Mouse (Mus musculus): ENCODE data around the gene Fgd3. TPM values are rescaled to one million over a fixed set of nuclear protein-coding genes. Genes with fewer than 3 reads are reported as not detected.

Gene Fgd3
- polyA plus RNA-seq, 1 experiment from 2014 or later = 2.7 TPM

DNA sequence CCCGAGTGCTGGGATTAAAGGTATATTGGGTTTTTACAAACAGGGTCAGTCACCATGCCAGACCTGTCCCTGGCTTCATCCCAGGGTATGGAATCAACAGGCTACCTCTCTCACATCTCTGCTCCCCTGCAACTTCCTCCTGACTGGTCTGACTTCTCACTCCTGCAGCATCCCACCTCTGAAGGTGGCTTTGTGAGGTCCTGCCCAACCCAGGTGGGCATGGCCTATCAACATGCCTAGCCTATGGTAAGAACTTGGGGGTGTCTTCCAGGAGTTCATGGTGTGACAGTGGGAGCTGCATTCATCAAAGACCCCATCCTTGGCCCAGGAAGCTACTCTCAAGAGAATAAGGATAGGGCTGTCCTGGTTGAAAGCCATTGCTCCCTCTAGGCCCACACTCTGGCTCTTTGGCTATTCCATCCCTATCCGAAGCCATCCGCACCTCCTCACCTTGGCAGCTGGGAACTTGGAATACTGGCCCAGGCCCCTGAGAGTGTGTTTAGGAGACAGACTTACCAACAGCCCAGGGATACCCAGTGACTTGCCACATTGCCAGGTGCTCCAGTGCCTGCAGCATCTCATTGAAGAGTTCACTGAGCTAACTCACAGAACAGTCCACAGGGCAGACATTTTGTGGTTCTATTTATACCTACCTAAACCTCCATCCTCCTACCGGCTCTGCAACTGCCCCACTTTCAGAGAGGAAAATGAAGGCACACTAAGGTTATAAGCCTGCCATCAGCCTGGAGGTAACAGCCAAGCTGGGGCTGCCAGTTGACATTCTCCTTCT lies 107.2 kb downstream of the Fgd3 start:
- H3K27me3 ChIP-seq (ENCODE audit: control insufficient read depth, insufficient read depth, low read depth, low read length) = 0 out of 2 replicates have a peak, but pooled peaks cover 4% of the 10 kb centered on the region
- no peak for ATAC-seq
- WGBS = 84% methylated on average over 4 of the region's 4 CpGs
- H3K36me3 ChIP-seq (ENCODE audit: control insufficient read depth, insufficient read depth, low read length) = no peaks in the 10 kb centered on the region
- H3K9ac ChIP-seq (ENCODE audit: low read depth, low read length) = no peak overlapping the region
- no peak overlapping the region for H3K4me2 ChIP-seq (ENCODE audit: low read length)
- no peak overlapping the region for H3K27ac ChIP-seq (ENCODE audit: low read length)
- no peak overlapping the region for H3K4me3 ChIP-seq (ENCODE audit: low read depth, low read length)
- H3K9me3 ChIP-seq (replicated peaks; ENCODE audit: control insufficient read depth, low read length, poor library complexity, severe bottlenecking) = no peaks in the 10 kb centered on the region
- H3K4me1 ChIP-seq (ENCODE audit: control insufficient read depth, insufficient read depth, low read length) = peaks cover 24% of the 10 kb centered on the region

Other genes with a start within 250 kb of the Fgd3 start
- 20.8 TPM in 2 replicates for gene Wnk2, start 172.3 kb downstream of the Fgd3 start, polyA plus RNA-seq (2015; fragmentation: Nextera tagmentation; extraction: Ambion mirVana)
- 19.3 and 22.3 TPM in 2 replicates for gene Ninj1, start 132.8 kb downstream of the Fgd3 start, polyA plus RNA-seq (2015; fragmentation: Nextera tagmentation; extraction: Ambion mirVana)
- 26.5 and 27.6 TPM in 2 replicates for gene Card19, start 104.3 kb downstream of the Fgd3 start, polyA plus RNA-seq (2015; fragmentation: Nextera tagmentation; extraction: Ambion mirVana)
- gene Susd3, start 71.6 kb downstream of the Fgd3 start, polyA plus RNA-seq (2015; fragmentation: Nextera tagmentation; extraction: Ambion mirVana) = 0.38 and 0.68 TPM in 2 replicates
- gene Bicd2, start 21.3 kb upstream of the Fgd3 start, polyA plus RNA-seq (2015; fragmentation: Nextera tagmentation; extraction: Ambion mirVana) = 26.2 and 28.3 TPM in 2 replicates
- gene Ippk, start 100.9 kb upstream of the Fgd3 start, polyA plus RNA-seq (2015; fragmentation: Nextera tagmentation; extraction: Ambion mirVana) = 13.2 and 14.1 TPM in 2 replicates
- gene Tes3-ps, start 173.0 kb upstream of the Fgd3 start, polyA plus RNA-seq (2015; fragmentation: Nextera tagmentation; extraction: Ambion mirVana) = 0.53 and 0.55 TPM in 2 replicates
- gene Ecm2, start 184.5 kb upstream of the Fgd3 start, polyA plus RNA-seq (2015; fragmentation: Nextera tagmentation; extraction: Ambion mirVana) = 1.8 and 1.9 TPM in 2 replicates
- gene Aspn, start 224.1 kb upstream of the Fgd3 start, polyA plus RNA-seq (2015; fragmentation: Nextera tagmentation; extraction: Ambion mirVana) = 1.0 and 1.1 TPM in 2 replicates

Data from midbrain, embryonic 16.5 days (tissue).